Mouse (Mus musculus) left cerebral cortex, adult 18-20 months (tissue): ENCODE data around the gene Mpi. TPM values are rescaled to one million over a fixed set of nuclear protein-coding genes. Genes with fewer than 3 reads are reported as not detected.

Experiments
- DNase-seq, 2 experiments: peaks; one replicate each; pipeline ENCODE4 v3.0.0; 2021 to 2022; ENCODE audit warnings: low spot score in 2 of 2, mixed read lengths in 1 of 2
- total RNA-seq, 2 experiments: library from RNA; stranded (reverse); gene quantifications; 2 replicates each; pipeline ENCODE4 v1.2.3; 2021

Gene Mpi
- total RNA-seq, 2 experiments from 2014 or later = 66.0 to 69.4 TPM

GRCm38 (mm10) chr9:57525516-57525915 is 27.0 kb downstream of the Mpi start:
- DNase-seq = no peak

GRCm38 (mm10) chr9:57524439-57524838 is 28.1 kb downstream of the Mpi start:
- no peak for DNase-seq

GRCm38 (mm10) chr9:57523754-57524153 is 28.8 kb downstream of the Mpi start:
- no peak for DNase-seq

- DNase-seq = no peak
These were observed 29.7 kb downstream of the Mpi start for GRCm38 (mm10) chr9:57522861-57523246.

GRCm38 (mm10) chr9:57522114-57522860 is 30.3 kb downstream of the Mpi start:
- no peak for DNase-seq

- peak; percentile 92 to 94 for DNase-seq
These were observed 31.3 kb downstream of the Mpi start, which contains the start of gene Cox5a for GRCm38 (mm10) chr9:57521056-57521911. Gene Cox5a, plus strand, starts transcription at chr9:57521274.

- DNase-seq = no peak
These were observed 32.0 kb downstream of the Mpi start for GRCm38 (mm10) chr9:57520375-57521055.

GRCm38 (mm10) chr9:57517113-57517512 is 35.5 kb downstream of the Mpi start:
- peak; percentile 65 to 80 for DNase-seq

- no peak for DNase-seq
These were observed 42.0 kb downstream of the Mpi start for GRCm38 (mm10) chr9:57510577-57510976.

GRCm38 (mm10) chr9:57505700-57506099 is 46.9 kb downstream of the Mpi start:
- peak; percentile 54 to 70 for DNase-seq

GRCm38 (mm10) chr9:57504891-57505290 is 47.7 kb downstream of the Mpi start:
- DNase-seq = no peak

- peak; percentile 55 to 66 for DNase-seq
These were observed 48.2 kb downstream of the Mpi start for GRCm38 (mm10) chr9:57504381-57504700.

- DNase-seq = peak; percentile 57 to 65
These were observed 48.8 kb downstream of the Mpi start, which contains the start of gene Rpp25 for GRCm38 (mm10) chr9:57503622-57504380. Gene Rpp25, plus strand, starts transcription at chr9:57504026.

- DNase-seq = peak; percentile 37 to 39
These were observed 49.5 kb downstream of the Mpi start for GRCm38 (mm10) chr9:57502911-57503621.

GRCm38 (mm10) chr9:57501861-57502260 is 50.7 kb downstream of the Mpi start:
- DNase-seq = peak; percentile 40 to 59

GRCm38 (mm10) chr9:57501452-57501851 is 51.1 kb downstream of the Mpi start:
- peak in 1 of 2 experiments; percentile 34 for DNase-seq

- no peak for DNase-seq
These were observed 54.0 kb downstream of the Mpi start for GRCm38 (mm10) chr9:57498536-57498935.

- DNase-seq = no peak
These were observed 55.3 kb downstream of the Mpi start for GRCm38 (mm10) chr9:57497236-57497635.

GRCm38 (mm10) chr9:57494970-57495369 is 57.6 kb downstream of the Mpi start:
- no peak for DNase-seq
